Mouse (Mus musculus) hindbrain, embryonic 16.5 days (tissue): Measurements from ENCODE around the gene Rtp3. TPM values are rescaled to one million over a fixed set of nuclear protein-coding genes. Genes with fewer than 3 reads are reported as not detected.

Source experiments
- ATAC-seq: fragments of 200-750 bp; cut with Nextera tagmentation; 2 replicates; pipeline ENCODE4 v1.8.0; 2017; ENCODE audit warnings: moderate TSS enrichment, moderate library complexity
- H3K27ac ChIP-seq: fragments of 300-500 bp; sonication (generic); 2 replicates; pipeline ENCODE4 v1.5.1; 2014; ENCODE audit warnings: low read depth, mild to moderate bottlenecking, control low read depth, low read length, moderate library complexity
- H3K27me3 ChIP-seq: fragments of 300-500 bp; sonication (generic); replicated peaks from 2 replicates; pipeline ENCODE4 v1.6.1; 2014; ENCODE audit warnings: low read length; ENCODE audit not compliant: control insufficient read depth, insufficient read depth
- H3K36me3 ChIP-seq: fragments of 300-500 bp; sonication (generic); 2 replicates; pipeline ENCODE4 v1.6.1; 2014; ENCODE audit warnings: mild to moderate bottlenecking, low read length, moderate library complexity, mixed read lengths; ENCODE audit not compliant: control insufficient read depth, insufficient read depth
- H3K4me1 ChIP-seq: fragments of 300-500 bp; sonication (generic); 2 replicates; pipeline ENCODE4 v1.6.1; 2014; ENCODE audit warnings: low read depth, low read length; ENCODE audit not compliant: control insufficient read depth, insufficient read depth
- H3K4me2 ChIP-seq: fragments of 300-500 bp; sonication (generic); 2 replicates; pipeline ENCODE4 v1.6.1; 2014; ENCODE audit warnings: mild to moderate bottlenecking, low read length, control low read depth, moderate library complexity
- H3K4me3 ChIP-seq: fragments of 300-500 bp; sonication (generic); 2 replicates; pipeline ENCODE4 v1.5.1; 2014; ENCODE audit warnings: mild to moderate bottlenecking, low read length, control low read depth, moderate library complexity
- H3K9ac ChIP-seq: fragments of 300-500 bp; sonication (generic); 2 replicates; pipeline ENCODE4 v1.6.1; 2014; ENCODE audit warnings: low read depth, mild to moderate bottlenecking, control low read depth, low read length, moderate library complexity
- H3K9me3 ChIP-seq: fragments of 300-500 bp; sonication (generic); 2 replicates; pipeline ENCODE4 v1.6.1; 2014; ENCODE audit warnings: mild to moderate bottlenecking, low read length, moderate library complexity; ENCODE audit not compliant: control insufficient read depth
- WGBS: fragments of 180-500 bp; shearing (Covaris S2); extraction: QIAGEN DNeasy Blood & Tissue Kit; methylation state at CpG from one replicate; pipeline ENCODE4 v1.1.7; 2014; 5-methylcytosine and 5-hydroxymethylcytosine counted together
- polyA plus RNA-seq: library from polyadenylated mRNA; unstranded; fragments of >200 nt; fragmentation: Nextera tagmentation; extraction: Ambion mirVana; gene quantifications from 2 replicates; pipeline ENCODE4 v1.2.1, GENCODE M21; 2015

Gene Rtp3
- not detected in 2 replicates for polyA plus RNA-seq

DNA sequence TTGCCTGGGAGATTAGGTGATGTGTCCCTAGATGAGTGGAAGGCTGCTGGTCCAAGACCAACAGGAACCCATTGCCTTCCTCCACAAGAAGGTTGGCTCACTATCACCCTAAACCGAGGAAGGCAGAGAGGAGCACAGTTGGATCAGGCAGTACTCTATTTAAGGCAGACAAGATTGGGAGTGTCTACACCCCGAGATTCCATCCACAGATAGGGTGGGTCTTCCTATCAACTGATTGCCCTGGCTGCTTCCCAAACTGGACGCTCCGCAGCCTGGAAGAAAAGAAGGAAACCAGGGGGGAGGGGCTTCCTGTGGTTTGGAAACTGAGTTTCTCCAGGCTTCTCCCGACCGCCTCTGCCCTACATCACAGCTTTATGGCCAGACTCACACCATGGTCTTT is at the start of gene Rtp3:
Gene Rtp3 (minus strand): TSS at position 380 of the 400 bp plus-strand sequence.
- Histone ChIP-seq H3K27ac (no peak within 1 kb of the TSS), H3K9me3 (no peaks in the 10 kb centered on the region), H3K4me1 (no peaks in the 10 kb centered on the region), H3K4me2 (no peak within 1 kb of the TSS), H3K27me3 (no peaks in the 10 kb centered on the region), H3K4me3 (no peak within 1 kb of the TSS), H3K9ac (no peak within 1 kb of the TSS), H3K36me3 (no peaks in the 10 kb centered on the region)
- WGBS = 68% methylated on average over 6 of the region's 6 CpGs
- ATAC-seq = no peak

DNA sequence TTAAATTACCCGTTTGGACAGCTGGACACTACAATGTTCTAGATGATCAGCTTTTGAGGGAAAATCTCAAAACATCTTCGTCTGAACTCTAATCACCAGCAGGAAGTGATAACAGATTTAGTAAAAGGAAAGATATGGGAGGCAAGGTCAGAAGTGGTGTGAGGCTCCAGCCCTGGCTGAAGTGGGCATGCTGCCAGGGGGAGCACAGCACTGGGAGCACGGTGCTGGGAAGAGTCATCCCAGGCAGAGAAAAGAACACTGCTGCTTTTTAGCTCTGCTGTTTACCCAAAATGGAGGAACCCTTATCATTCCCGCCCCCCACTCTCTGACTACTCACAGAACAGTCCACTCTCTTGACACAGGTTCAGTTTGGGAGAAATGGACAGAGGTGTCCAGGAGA is 49.6 kb upstream of the Rtp3 start:
- no peak for ATAC-seq
- H3K27ac ChIP-seq = no peak overlapping the region
- H3K4me2 ChIP-seq = no peak overlapping the region
- H3K36me3 ChIP-seq = no peaks in the 10 kb centered on the region
- WGBS = 87% methylated on average over 4 of the region's 4 CpGs
- H3K27me3 ChIP-seq = no peaks in the 10 kb centered on the region
- H3K9ac ChIP-seq = no peak overlapping the region
- no peaks in the 10 kb centered on the region for H3K4me1 ChIP-seq
- no peak overlapping the region for H3K4me3 ChIP-seq
- H3K9me3 ChIP-seq = no peaks in the 10 kb centered on the region

DNA sequence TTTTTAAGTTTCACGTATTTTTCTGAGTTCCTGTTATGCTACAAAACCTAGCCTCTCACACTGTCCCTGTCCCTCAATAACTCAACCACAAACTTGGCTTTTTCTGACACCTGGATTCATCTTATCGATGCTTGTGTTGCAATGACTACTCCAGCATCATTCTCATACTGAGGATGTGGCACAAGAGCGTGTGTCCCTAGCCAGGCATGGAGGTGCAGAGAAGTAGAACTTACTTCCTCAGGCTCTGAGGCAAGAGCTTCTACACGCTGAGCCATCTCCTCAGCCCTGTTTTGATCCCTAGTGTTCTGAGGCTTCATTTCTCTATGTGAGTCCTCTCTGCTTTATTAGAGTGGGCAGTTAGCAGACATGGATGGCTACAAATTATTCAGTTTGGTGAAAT is 43.3 kb upstream of the Rtp3 start:
- no peak overlapping the region for H3K27ac ChIP-seq
- 89% methylated on average over 4 of the region's 4 CpGs for WGBS
- no peak for ATAC-seq

DNA sequence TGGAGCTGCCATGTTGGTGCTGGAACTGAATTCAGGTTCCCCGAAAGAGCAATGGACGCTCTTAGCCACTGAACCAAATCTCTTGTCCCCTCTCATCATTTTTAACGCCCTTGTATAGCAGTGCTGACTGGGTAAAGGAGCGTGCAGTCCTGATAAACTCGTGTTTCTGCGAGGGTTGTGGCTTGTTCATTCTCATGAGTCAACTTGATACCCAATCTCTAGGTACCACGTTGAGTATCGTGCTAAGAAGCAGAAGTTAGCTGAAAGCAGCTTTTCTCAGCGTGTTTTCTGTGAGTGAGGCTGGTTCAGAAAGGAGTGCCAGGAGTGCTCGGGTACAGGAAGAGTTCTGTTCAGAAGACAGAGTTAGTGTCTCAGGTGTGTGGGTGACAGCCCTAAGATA is 36.4 kb upstream of the Rtp3 start:
- Histone ChIP-seq H3K27me3 (no peaks in the 10 kb centered on the region), H3K9ac (no peak overlapping the region), H3K9me3 (no peaks in the 10 kb centered on the region), H3K4me2 (no peak overlapping the region), H3K4me3 (no peak overlapping the region), H3K27ac (no peak overlapping the region), H3K36me3 (no peaks in the 10 kb centered on the region), H3K4me1 (no peaks in the 10 kb centered on the region)
- WGBS = 90% methylated on average over 10 of the region's 10 CpGs
- no peak for ATAC-seq

More for the DNA sequence above, 43.3 kb upstream of the Rtp3 start:
- Histone ChIP-seq H3K4me2 (no peak overlapping the region), H3K4me1 (no peaks in the 10 kb centered on the region), H3K9ac (no peak overlapping the region), H3K4me3 (no peak overlapping the region), H3K27me3 (no peaks in the 10 kb centered on the region), H3K36me3 (no peaks in the 10 kb centered on the region), H3K9me3 (no peaks in the 10 kb centered on the region)

DNA sequence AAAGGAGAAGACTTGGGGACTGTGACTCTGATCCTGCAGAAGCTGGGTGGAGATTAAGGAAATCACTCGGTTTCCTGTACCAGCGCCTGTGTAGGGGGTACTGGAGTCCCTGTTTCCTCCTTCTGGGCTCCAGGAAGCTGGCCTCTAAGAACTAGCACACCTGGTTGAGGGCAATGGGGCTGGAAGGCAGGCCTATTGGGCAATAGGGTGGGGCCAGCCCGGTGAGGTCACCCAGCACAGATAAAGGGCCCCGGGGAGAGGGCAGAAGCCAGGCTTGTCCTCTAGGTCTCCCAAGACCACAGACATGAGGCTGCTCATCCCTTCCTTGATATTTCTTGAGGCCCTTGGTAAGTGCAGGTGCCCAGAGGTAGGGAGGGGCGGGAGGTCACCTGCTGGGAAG is 28.6 kb upstream of the Rtp3 start, which contains the start of gene Ltf:
Gene Ltf (plus strand): TSS at position 250 of the 400 bp plus-strand sequence.
- Histone ChIP-seq H3K36me3 (no peaks in the 10 kb centered on the region), H3K4me3 (no peak within 1 kb of the TSS), H3K27me3 (no peaks in the 10 kb centered on the region), H3K9me3 (no peaks in the 10 kb centered on the region), H3K27ac (no peak within 1 kb of the TSS), H3K4me1 (no peaks in the 10 kb centered on the region), H3K9ac (no peak within 1 kb of the TSS), H3K4me2 (no peak within 1 kb of the TSS)
- ATAC-seq = no peak
- WGBS = 83% methylated on average over 5 of the region's 5 CpGs

DNA sequence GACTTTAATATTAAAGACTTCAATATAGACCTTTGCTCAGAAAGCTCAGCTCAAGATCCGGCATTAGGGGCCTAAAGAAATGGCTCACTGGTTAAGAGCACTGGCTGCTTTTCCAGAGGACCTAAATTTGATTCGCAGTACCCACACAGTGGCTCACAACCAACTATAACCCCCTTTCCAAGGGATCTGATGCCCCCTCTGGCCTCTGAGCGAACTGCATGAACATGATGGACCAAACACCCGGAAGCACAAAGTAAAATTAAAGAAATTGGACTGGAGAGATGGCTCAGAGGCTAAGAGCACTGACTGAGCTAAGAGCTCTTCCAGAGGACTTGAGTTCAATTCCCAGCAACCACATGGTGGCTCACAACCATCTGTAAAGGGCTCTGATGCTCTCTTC is 25.3 kb upstream of the Rtp3 start:
- WGBS = 85% methylated on average over 4 of the region's 4 CpGs
- H3K4me1 ChIP-seq = no peaks in the 10 kb centered on the region
- H3K9me3 ChIP-seq = no peaks in the 10 kb centered on the region
- no peaks in the 10 kb centered on the region for H3K36me3 ChIP-seq
- ATAC-seq = no peak
- H3K9ac ChIP-seq = no peak overlapping the region
- no peak overlapping the region for H3K4me3 ChIP-seq
- no peaks in the 10 kb centered on the region for H3K27me3 ChIP-seq
- no peak overlapping the region for H3K4me2 ChIP-seq
- H3K27ac ChIP-seq = no peak overlapping the region

DNA sequence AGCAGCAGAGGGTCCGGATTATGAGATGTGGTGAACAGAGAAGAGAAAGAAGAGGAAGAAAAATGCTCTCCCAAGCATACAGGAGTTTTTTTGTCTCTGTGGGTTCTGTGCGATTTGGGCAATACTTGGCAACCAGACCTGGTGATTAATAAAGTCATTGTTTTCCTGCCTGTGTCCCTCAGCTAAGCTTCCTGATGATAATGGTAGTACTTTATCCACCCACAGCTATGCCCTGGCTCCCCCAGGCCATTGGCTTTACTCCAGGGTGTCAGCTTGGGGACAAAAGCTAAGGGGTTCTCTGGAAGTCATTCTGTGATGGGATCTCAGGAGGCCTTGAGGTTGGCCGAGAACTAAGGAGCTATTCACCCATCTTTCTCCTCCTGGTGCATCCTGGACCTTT is 21.7 kb upstream of the Rtp3 start:
- H3K4me2 ChIP-seq = no peak overlapping the region
- no peak overlapping the region for H3K27ac ChIP-seq
- H3K27me3 ChIP-seq = no peaks in the 10 kb centered on the region
- H3K9me3 ChIP-seq = no peaks in the 10 kb centered on the region
- H3K4me3 ChIP-seq = no peak overlapping the region
- no peak for ATAC-seq
- WGBS = 68% methylated on average over 3 of the region's 3 CpGs
- H3K36me3 ChIP-seq = no peaks in the 10 kb centered on the region
- no peaks in the 10 kb centered on the region for H3K4me1 ChIP-seq
- H3K9ac ChIP-seq = no peak overlapping the region

DNA sequence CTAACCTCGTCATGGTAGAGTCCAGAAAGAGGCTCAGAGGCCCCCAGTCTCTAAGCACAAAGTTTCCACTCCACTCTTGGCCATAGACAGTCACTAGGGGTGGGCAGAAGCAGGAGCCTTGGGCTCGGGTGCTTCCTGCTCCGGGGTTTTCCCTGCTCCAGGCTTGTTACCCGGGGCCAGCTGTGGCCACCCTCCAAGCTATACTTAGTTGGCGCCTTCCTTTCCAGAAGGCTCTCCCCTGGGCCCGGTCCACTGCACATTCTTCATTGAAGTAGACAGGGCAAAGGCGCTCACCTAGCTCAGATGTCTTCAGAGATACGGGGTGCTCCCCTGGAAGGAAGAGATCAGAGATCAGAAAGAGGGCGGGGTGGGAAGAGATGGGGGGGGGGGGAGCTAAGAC is 21.2 kb upstream of the Rtp3 start:
- no peaks in the 10 kb centered on the region for H3K4me1 ChIP-seq
- no peak for ATAC-seq
- no peak overlapping the region for H3K9ac ChIP-seq
- H3K36me3 ChIP-seq = no peaks in the 10 kb centered on the region
- no peaks in the 10 kb centered on the region for H3K27me3 ChIP-seq
- H3K4me2 ChIP-seq = no peak overlapping the region
- H3K9me3 ChIP-seq = no peaks in the 10 kb centered on the region
- no peak overlapping the region for H3K27ac ChIP-seq
- no peak overlapping the region for H3K4me3 ChIP-seq
- 83% methylated on average over 9 of the region's 9 CpGs for WGBS

DNA sequence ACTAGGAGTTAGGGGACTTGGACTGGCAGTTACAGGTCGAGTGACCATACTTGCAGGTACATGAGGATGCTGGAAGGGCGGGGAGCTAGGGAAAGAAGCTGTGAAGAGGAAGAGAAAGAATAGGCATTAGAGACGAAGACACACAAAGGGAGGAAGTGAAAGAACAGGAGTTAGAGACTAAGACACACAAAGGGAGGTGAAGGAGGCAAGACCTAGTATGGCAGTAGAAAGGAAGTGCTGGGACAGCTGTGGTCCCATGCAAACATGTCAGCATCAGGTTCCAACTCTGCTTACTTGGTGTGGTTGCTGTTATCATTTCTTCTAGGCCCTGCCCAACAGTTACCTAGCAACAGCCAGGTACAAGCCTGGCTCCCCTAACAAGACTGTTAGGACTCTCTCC is 19.4 kb upstream of the Rtp3 start:
- no peak overlapping the region for H3K9ac ChIP-seq
- no peaks in the 10 kb centered on the region for H3K9me3 ChIP-seq
- no peak overlapping the region for H3K4me3 ChIP-seq
- no peaks in the 10 kb centered on the region for H3K4me1 ChIP-seq
- ATAC-seq = no peak
- 78% methylated on average over 3 of the region's 3 CpGs for WGBS
- H3K27ac ChIP-seq = no peak overlapping the region
- no peaks in the 10 kb centered on the region for H3K27me3 ChIP-seq
- no peaks in the 10 kb centered on the region for H3K36me3 ChIP-seq
- H3K4me2 ChIP-seq = no peak overlapping the region

DNA sequence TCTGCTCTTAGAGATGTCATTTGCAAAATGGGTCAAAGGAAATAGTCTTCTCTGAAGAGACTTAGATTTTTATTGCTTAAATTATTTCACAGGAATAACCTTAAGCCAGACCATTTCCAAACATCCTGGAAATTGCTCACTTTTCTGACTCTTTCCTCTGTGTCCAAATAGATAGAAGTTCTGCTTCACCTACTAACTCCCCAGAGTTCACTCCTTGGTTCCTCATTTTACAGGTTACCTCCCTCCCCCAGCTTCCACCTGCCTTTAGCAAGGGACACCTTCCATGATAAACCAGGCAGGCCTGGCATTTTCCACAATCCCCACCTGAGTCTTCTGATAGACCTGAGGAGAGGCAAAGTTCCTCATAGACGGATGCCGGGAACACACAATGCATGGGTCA is 16.2 kb upstream of the Rtp3 start:
- no peak for ATAC-seq
- H3K36me3 ChIP-seq = no peaks in the 10 kb centered on the region
- no peaks in the 10 kb centered on the region for H3K4me1 ChIP-seq
- no peaks in the 10 kb centered on the region for H3K9me3 ChIP-seq
- H3K27me3 ChIP-seq = no peaks in the 10 kb centered on the region
- no peak overlapping the region for H3K4me3 ChIP-seq
- 97% methylated on average over 2 of the region's 2 CpGs for WGBS
- H3K9ac ChIP-seq = no peak overlapping the region
- no peak overlapping the region for H3K4me2 ChIP-seq
- no peak overlapping the region for H3K27ac ChIP-seq
